Mouse (Mus musculus) liver, embryonic 11.5 days (tissue): ENCODE results near the gene Gchfr. TPM values are rescaled to one million over a fixed set of nuclear protein-coding genes. Genes with fewer than 3 reads are reported as not detected.

ENCODE experiments used
- ATAC-seq: fragments of 200-750 bp; cut with Nextera tagmentation; replicated peaks from 2 replicates; pipeline ENCODE4 v1.8.0; 2017; ENCODE audit warnings: moderate number of reproducible peaks, mild to moderate bottlenecking, moderate TSS enrichment, moderate library complexity; ENCODE audit not compliant: low FRiP score
- DNase-seq: peaks from one replicate; pipeline ENCODE4 v3.0.0-alpha.2; 2017; ENCODE audit warnings: low spot score
- H3K27ac ChIP-seq: fragments of 300-500 bp; sonication (generic); 2 replicates; pipeline ENCODE4 v1.5.1; 2014; ENCODE audit warnings: mild to moderate bottlenecking, low read depth, low read length, control low read depth
- H3K27me3 ChIP-seq: fragments of 300-500 bp; sonication (generic); replicated peaks from 2 replicates; pipeline ENCODE4 v1.6.1; 2014; ENCODE audit warnings: low read length, mixed read lengths; ENCODE audit not compliant: control insufficient read depth, insufficient read depth
- H3K36me3 ChIP-seq: fragments of 300-500 bp; sonication (generic); 2 replicates; pipeline ENCODE4 v1.6.1; 2014; ENCODE audit warnings: mild to moderate bottlenecking, low read length, moderate library complexity, mixed read lengths; ENCODE audit not compliant: control insufficient read depth, insufficient read depth
- H3K4me1 ChIP-seq: fragments of 300-500 bp; sonication (generic); replicated peaks from 2 replicates; pipeline ENCODE4 v1.6.1; 2014; ENCODE audit warnings: low read length, mixed read lengths; ENCODE audit not compliant: control insufficient read depth, insufficient read depth
- H3K4me2 ChIP-seq: fragments of 300-500 bp; sonication (generic); 2 replicates; pipeline ENCODE4 v1.6.1; 2014; ENCODE audit warnings: mild to moderate bottlenecking, control low read depth, moderate library complexity
- H3K4me3 ChIP-seq: fragments of 300-500 bp; sonication (generic); 2 replicates; pipeline ENCODE4 v1.5.1; 2014; ENCODE audit warnings: low read depth, low read length, control low read depth
- H3K9ac ChIP-seq: fragments of 300-500 bp; sonication (generic); 2 replicates; pipeline ENCODE4 v1.6.1; 2014; ENCODE audit warnings: low read depth, low read length, control low read depth
- H3K9me3 ChIP-seq: fragments of 300-500 bp; sonication (generic); 2 replicates; pipeline ENCODE4 v1.6.1; 2016; ENCODE audit warnings: low read length, inconsistent platforms, mixed read lengths; ENCODE audit not compliant: control insufficient read depth
- WGBS: fragments of 180-500 bp; shearing (Covaris S2); extraction: QIAGEN DNeasy Blood & Tissue Kit; methylation state at CpG from one replicate; pipeline ENCODE4 v1.1.7; 2014; 5-methylcytosine and 5-hydroxymethylcytosine counted together
- polyA plus RNA-seq: library from polyadenylated mRNA; unstranded; fragments of >200 nt; fragmentation: Nextera tagmentation; extraction: Ambion mirVana; gene quantifications from 2 replicates; pipeline ENCODE4 v1.2.1, GENCODE M21; 2014

Gchfr gene
- polyA plus RNA-seq, 1 experiment from 2014 or later: 33.6 TPM

DNA sequence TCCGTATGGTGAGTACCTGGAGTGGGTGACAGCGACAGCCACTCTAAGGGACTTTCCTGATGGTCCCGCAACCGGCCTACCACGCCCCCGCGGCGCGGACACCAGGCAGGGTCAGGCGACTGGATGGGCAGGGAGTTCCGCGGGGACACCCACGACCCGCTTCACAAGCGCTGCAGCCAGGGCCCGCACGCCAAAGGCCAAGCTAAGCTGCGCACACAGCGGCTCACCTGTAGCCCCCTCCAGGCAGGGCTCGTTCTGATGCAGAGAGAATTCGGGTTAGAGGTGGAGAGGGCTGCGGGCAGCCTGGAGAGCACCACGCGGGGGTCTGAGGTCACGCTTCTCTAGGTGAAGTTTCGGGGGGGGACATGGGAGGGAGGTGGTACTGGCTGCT is 288 bp downstream of the Gchfr start:
- peak overlapping the region; percentile 59 for H3K4me3 ChIP-seq
- H3K4me2 ChIP-seq: peak overlapping the region; percentile 97
- DNase-seq (no peak), ATAC-seq (peak; percentile 15)
- 4% methylated on average over 26 of the region's 26 CpGs for WGBS
- H3K27me3 ChIP-seq: peaks cover 25% of the 10 kb centered on the region
- peaks cover 3% of the 10 kb centered on the region; the same call in 1 of the 2 replicates for H3K9me3 ChIP-seq
- H3K4me1 ChIP-seq: peaks cover 21% of the 10 kb centered on the region
- H3K27ac ChIP-seq: no peak overlapping the region
- H3K36me3 ChIP-seq: peaks cover 3% of the 10 kb centered on the region; the same call in 1 of the 2 replicates
- peak overlapping the region; percentile 55 for H3K9ac ChIP-seq

GRCm38 (mm10) chr2:119170282-119170681 is 2.7 kb downstream of the Gchfr start:
- Histone ChIP-seq H3K27me3 (peaks cover 23% of the 10 kb centered on the region), H3K36me3 (peaks cover 3% of the 10 kb centered on the region; the same call in 1 of the 2 replicates), H3K4me3 (no peak overlapping the region), H3K27ac (no peak overlapping the region), H3K4me1 (peaks cover 35% of the 10 kb centered on the region), H3K9ac (no peak overlapping the region), H3K4me2 (no peak overlapping the region), H3K9me3 (peaks cover 3% of the 10 kb centered on the region; the same call in 1 of the 2 replicates)
- ATAC-seq: no peak
- 78% methylated on average over 2 of the region's 2 CpGs for WGBS
- DNase-seq: no peak

DNA sequence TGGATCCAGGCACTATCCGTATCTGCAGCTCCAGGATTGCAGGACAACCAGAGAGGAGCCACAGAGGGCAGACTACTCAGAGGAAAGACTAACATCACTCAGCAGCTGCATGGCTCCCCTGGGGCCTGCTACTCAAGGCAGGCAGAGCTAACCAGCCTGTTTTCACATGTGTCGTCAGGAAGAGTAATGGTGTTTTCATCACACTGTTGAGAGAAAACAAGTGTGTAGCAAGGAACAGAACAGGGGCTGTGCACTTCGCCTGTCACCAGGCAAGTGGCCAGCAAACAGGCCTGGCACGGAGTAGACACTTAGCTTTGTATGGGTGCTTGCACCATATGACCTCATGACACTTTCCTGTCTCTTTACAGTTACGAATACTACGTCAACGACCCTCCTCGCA is 4.0 kb downstream of the Gchfr start:
- WGBS: 73% methylated on average over 8 of the region's 8 CpGs
- ATAC-seq: no peak
- H3K27ac ChIP-seq: no peak overlapping the region

DNA sequence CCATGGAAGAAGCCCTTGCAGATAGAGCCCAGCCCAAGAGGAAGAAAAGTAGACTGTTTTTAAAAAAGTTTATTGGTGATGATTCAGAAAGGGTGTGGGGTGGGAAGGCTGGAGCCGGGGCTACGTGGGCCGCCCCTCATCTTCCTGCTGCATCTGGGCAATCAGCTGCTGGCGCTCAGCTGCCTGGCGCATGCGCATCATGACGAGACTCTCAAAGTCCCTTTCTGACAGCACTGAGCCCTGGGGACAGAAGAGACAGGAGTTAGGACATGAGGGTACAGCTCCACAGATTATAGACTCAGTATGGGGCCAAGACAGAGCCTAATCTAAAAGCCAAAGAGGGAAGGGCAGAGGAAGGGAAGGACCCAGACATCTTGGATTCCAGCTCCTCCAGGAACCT is 4.9 kb downstream of the Gchfr start:
- no peak overlapping the region for H3K4me3 ChIP-seq
- no peak for ATAC-seq
- H3K4me2 ChIP-seq: 0 out of 2 replicates have a peak overlapping the region, but pooled peaks have one; percentile 17
- H3K27me3 ChIP-seq: peaks cover 8% of the 10 kb centered on the region
- H3K4me1 ChIP-seq: peaks cover 28% of the 10 kb centered on the region
- 77% methylated on average over 7 of the region's 7 CpGs for WGBS
- H3K9ac ChIP-seq: no peak overlapping the region
- no peaks in the 10 kb centered on the region for H3K9me3 ChIP-seq
- no peak for DNase-seq
- H3K27ac ChIP-seq: peak overlapping the region; percentile 49; the same call in 1 of the 2 replicates
- H3K36me3 ChIP-seq: peaks cover 3% of the 10 kb centered on the region; the same call in 1 of the 2 replicates

More for the DNA sequence above, 4.0 kb downstream of the Gchfr start:
- Histone ChIP-seq H3K4me3 (no peak overlapping the region), H3K9ac (no peak overlapping the region), H3K4me2 (no peak overlapping the region), H3K27me3 (peaks cover 15% of the 10 kb centered on the region), H3K9me3 (no peaks in the 10 kb centered on the region), H3K36me3 (peaks cover 3% of the 10 kb centered on the region; the same call in 1 of the 2 replicates), H3K4me1 (peaks cover 35% of the 10 kb centered on the region)
- DNase-seq: no peak

GRCm38 (mm10) chr2:119172862-119173576 is 5.4 kb downstream of the Gchfr start:
- no peaks in the 10 kb centered on the region for H3K9me3 ChIP-seq
- no peak overlapping the region for H3K4me3 ChIP-seq
- peaks cover 3% of the 10 kb centered on the region; the same call in 1 of the 2 replicates for H3K36me3 ChIP-seq
- 11% methylated on average over 13 of the region's 13 CpGs for whole genome bisulfite sequencing
- peaks cover 2% of the 10 kb centered on the region for H3K27me3 ChIP-seq
- H3K4me2 ChIP-seq: peak overlapping the region; percentile 48
- peak; percentile 69 for DNase-seq
- no peak overlapping the region for H3K9ac ChIP-seq
- peaks cover 28% of the 10 kb centered on the region for H3K4me1 ChIP-seq
- peak; percentile 70 for ATAC-seq
- peak overlapping the region; percentile 49; the same call in 1 of the 2 replicates for H3K27ac ChIP-seq

- Histone ChIP-seq H3K4me1 (peaks cover 28% of the 10 kb centered on the region), H3K36me3 (peaks cover 6% of the 10 kb centered on the region; the same call in 1 of the 2 replicates), H3K9me3 (no peaks in the 10 kb centered on the region), H3K4me2 (peak within 1 kb of the TSS; percentile 48), H3K4me3 (no peak within 1 kb of the TSS), H3K27me3 (no peaks in the 10 kb centered on the region; the same call in 1 of the 2 replicates), H3K27ac (no peak within 1 kb of the TSS), H3K9ac (no peak within 1 kb of the TSS)
- ATAC-seq (no peak), DNase-seq (no peak)
- 58% methylated on average over 8 of the region's 8 CpGs for WGBS
Measured at GRCm38 (mm10) chr2:119173991-119174651, 6.5 kb downstream of the Gchfr start, which contains the start of gene Gm14137. Gm14137 (plus strand) TSS chr2:119174509.

- H3K4me2 ChIP-seq: no peak overlapping the region
- no peaks in the 10 kb centered on the region for H3K27me3 ChIP-seq
- no peak overlapping the region for H3K27ac ChIP-seq
- 74% methylated on average over 14 of the region's 14 CpGs for WGBS
- no peak overlapping the region for H3K4me3 ChIP-seq
- peaks cover 28% of the 10 kb centered on the region for H3K4me1 ChIP-seq
- no peaks in the 10 kb centered on the region for H3K9me3 ChIP-seq
- DNase-seq (no peak), ATAC-seq (no peak)
- H3K9ac ChIP-seq: no peak overlapping the region
- peaks cover 10% of the 10 kb centered on the region; the same call in 1 of the 2 replicates for H3K36me3 ChIP-seq
Measured at GRCm38 (mm10) chr2:119174866-119175265, 7.3 kb downstream of the Gchfr start.

DNA sequence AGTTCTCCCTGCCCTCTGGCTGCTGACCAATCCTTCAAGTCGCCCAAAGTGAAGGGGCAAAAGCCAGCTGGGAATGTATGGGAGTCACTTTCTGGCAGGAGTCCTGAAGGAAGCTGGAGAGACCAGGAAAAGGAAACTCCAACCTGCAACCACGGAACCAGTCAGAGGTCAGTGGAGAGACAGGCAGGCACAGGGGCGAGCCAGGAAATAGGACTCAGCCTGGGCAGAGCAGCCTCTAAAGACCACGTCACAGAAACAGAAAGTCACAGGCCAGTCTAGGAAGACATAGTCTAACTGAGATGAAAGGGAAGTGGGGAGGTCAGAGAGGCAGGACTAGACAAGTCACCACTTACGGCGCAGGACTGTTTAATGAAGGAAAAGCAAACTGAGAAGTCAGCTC is 8.0 kb downstream of the Gchfr start:
- Histone ChIP-seq H3K9ac (no peak overlapping the region), H3K4me3 (no peak overlapping the region), H3K36me3 (peaks cover 10% of the 10 kb centered on the region; the same call in 1 of the 2 replicates), H3K9me3 (no peaks in the 10 kb centered on the region), H3K4me1 (peaks cover 28% of the 10 kb centered on the region), H3K27me3 (no peaks in the 10 kb centered on the region), H3K27ac (no peak overlapping the region), H3K4me2 (no peak overlapping the region)
- WGBS: 62% methylated on average over 6 of the region's 6 CpGs
- DNase-seq (no peak), ATAC-seq (no peak)
